Mouse (Mus musculus) heart, postnatal 25 days (tissue): ENCODE data around the gene Cyp26c1. TPM values are rescaled to one million over a fixed set of nuclear protein-coding genes. Genes with fewer than 3 reads are reported as not detected.

Experiments used
- total RNA-seq, 2 experiments: library from RNA; stranded (reverse); gene quantifications; 2 replicates each; pipeline ENCODE4 v1.2.3; 2021

Cyp26c1 gene
- total RNA-seq, 2 experiments from 2014 or later = not detected

Other genes starting within 250 kb of the Cyp26c1 start
- gene Exoc6, start 135.2 kb upstream of the Cyp26c1 start, total RNA-seq = 10 to 100 TPM; 29.2 TPM
- gene Cyp26a1, start 12.2 kb downstream of the Cyp26c1 start, total RNA-seq = under 1 TPM in 1 of 2 experiments, not detected in 1; 0.14 TPM